Mouse (Mus musculus) kidney, postnatal 0 days (tissue): ENCODE data around the gene Hrct1. TPM values are rescaled to one million over a fixed set of nuclear protein-coding genes. Genes with fewer than 3 reads are reported as not detected.

Experiments
- ATAC-seq: fragments of 200-750 bp; cut with Nextera tagmentation; replicated peaks from 2 replicates; pipeline ENCODE4 v1.8.0; 2017; ENCODE audit warnings: low read depth, moderate number of reproducible peaks, moderate TSS enrichment, moderate library complexity; ENCODE audit not compliant: low FRiP score
- DNase-seq: peaks from one replicate; pipeline ENCODE4 v3.0.0-alpha.2; 2016; ENCODE audit warnings: low spot score
- H3K27ac ChIP-seq: fragments of 300-500 bp; sonication (generic); 2 replicates; pipeline ENCODE4 v1.5.1; 2014; ENCODE audit warnings: mild to moderate bottlenecking
- H3K27me3 ChIP-seq: fragments of 300-500 bp; sonication (generic); 2 replicates; pipeline ENCODE4 v1.6.1; 2014; ENCODE audit warnings: low read length, mixed read lengths; ENCODE audit not compliant: insufficient read depth
- H3K36me3 ChIP-seq: fragments of 300-500 bp; sonication (generic); 2 replicates; pipeline ENCODE4 v1.6.1; 2014; ENCODE audit warnings: low read length, mixed read lengths; ENCODE audit not compliant: insufficient read depth
- H3K4me1 ChIP-seq: fragments of 300-500 bp; sonication (generic); replicated peaks from 2 replicates; pipeline ENCODE4 v1.6.1; 2014; ENCODE audit warnings: antibody characterized with exemption, low read length, mixed read lengths; ENCODE audit not compliant: insufficient read depth
- H3K4me2 ChIP-seq: fragments of 300-500 bp; sonication (generic); 2 replicates; pipeline ENCODE4 v1.6.1; 2014; ENCODE audit warnings: mild to moderate bottlenecking, low read length, moderate library complexity, mixed read lengths
- H3K4me3 ChIP-seq: fragments of 300-500 bp; sonication (generic); replicated peaks from 2 replicates; pipeline ENCODE4 v1.5.1; 2014; ENCODE audit warnings: low read depth, low read length
- H3K9ac ChIP-seq: fragments of 300-500 bp; sonication (generic); 2 replicates; pipeline ENCODE4 v1.6.1; 2014; ENCODE audit warnings: low read depth, low read length
- H3K9me3 ChIP-seq: fragments of 300-500 bp; sonication (generic); replicated peaks from 2 replicates; pipeline ENCODE4 v1.6.1; 2016; ENCODE audit warnings: low read length, inconsistent platforms, mixed read lengths
- CTCF ChIP-seq: IDR thresholded peaks from 2 replicates; pipeline ENCODE4 v1.5.1; 2016; ENCODE audit warnings: antibody characterized with exemption, low read depth, mild to moderate bottlenecking, moderate library complexity
- WGBS: fragments of 180-500 bp; shearing (Covaris S2); extraction: QIAGEN DNeasy Blood & Tissue Kit; methylation state at CpG from one replicate; pipeline ENCODE4 v1.1.7; 2014; 5-methylcytosine and 5-hydroxymethylcytosine counted together
- polyA plus RNA-seq: library from polyadenylated mRNA; unstranded; fragments of >200 nt; fragmentation: Nextera tagmentation; extraction: Ambion mirVana; gene quantifications from 2 replicates; pipeline ENCODE4 v1.2.1, GENCODE M21; 2015

Gene Hrct1
- polyA plus RNA-seq, 1 experiment from 2014 or later, result 3.2 TPM

- ATAC-seq (no peak), DNase-seq (no peak)
- Histone ChIP-seq H3K36me3 (no peaks in the 10 kb centered on the region), H3K9ac (no peak overlapping the region), H3K27me3 (no peaks in the 10 kb centered on the region), H3K4me3 (no peak overlapping the region), H3K27ac (no peak overlapping the region), H3K4me1 (no peaks in the 10 kb centered on the region), H3K9me3 (no peaks in the 10 kb centered on the region), H3K4me2 (no peak overlapping the region)
- TF ChIP-seq CTCF, result no peak
- 87% methylated on average over 1 of the region's 1 CpGs for WGBS
These were observed 32.3 kb upstream of the Hrct1 start for GRCm38 (mm10) chr4:43694439-43695248.

DNA sequence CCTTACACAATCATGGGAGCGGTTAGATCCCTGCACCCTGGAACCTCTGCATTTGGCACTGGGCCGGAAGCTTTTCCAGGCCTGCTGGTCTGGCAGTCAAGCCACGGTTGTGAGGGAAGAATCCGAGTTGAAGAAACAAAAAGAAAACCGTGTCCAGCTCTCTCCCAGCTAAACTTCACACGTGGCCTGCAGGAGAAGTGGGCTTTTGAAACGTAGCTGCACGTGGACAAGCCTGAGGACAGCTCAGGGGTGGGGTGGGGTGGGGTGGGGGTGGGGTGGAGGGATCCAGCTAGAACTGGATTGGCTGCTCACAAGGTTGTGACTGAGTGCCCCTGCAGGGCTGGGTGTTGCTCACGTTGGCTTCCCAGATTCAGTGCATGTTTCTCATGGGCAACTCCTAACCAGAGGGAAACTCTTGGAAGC is 31.7 kb upstream of the Hrct1 start:
- WGBS, result 20% methylated on average over 9 of the region's 9 CpGs
- Histone ChIP-seq H3K4me3 (no peak overlapping the region), H3K9ac (no peak overlapping the region), H3K36me3 (no peaks in the 10 kb centered on the region), H3K4me2 (no peak overlapping the region), H3K27me3 (no peaks in the 10 kb centered on the region), H3K27ac (no peak overlapping the region), H3K9me3 (no peaks in the 10 kb centered on the region), H3K4me1 (no peaks in the 10 kb centered on the region)
- TF ChIP-seq CTCF, result no peak
- ATAC-seq (peak; percentile 52; the same call in 1 of the 2 replicates), DNase-seq (peak; percentile 13)

- no peaks in the 10 kb centered on the region for H3K27me3 ChIP-seq
- no peaks in the 10 kb centered on the region for H3K36me3 ChIP-seq
- H3K9me3 ChIP-seq, result no peaks in the 10 kb centered on the region
- no peak overlapping the region for H3K4me3 ChIP-seq
- H3K27ac ChIP-seq, result no peak overlapping the region
- TF ChIP-seq CTCF, result no peak
- H3K9ac ChIP-seq, result no peak overlapping the region
- ATAC-seq (no peak), DNase-seq (no peak)
- WGBS, result 87% methylated on average over 13 of the region's 13 CpGs
- H3K4me1 ChIP-seq, result no peaks in the 10 kb centered on the region
- no peak overlapping the region for H3K4me2 ChIP-seq
These were observed 30.4 kb upstream of the Hrct1 start for GRCm38 (mm10) chr4:43696561-43696960.

DNA sequence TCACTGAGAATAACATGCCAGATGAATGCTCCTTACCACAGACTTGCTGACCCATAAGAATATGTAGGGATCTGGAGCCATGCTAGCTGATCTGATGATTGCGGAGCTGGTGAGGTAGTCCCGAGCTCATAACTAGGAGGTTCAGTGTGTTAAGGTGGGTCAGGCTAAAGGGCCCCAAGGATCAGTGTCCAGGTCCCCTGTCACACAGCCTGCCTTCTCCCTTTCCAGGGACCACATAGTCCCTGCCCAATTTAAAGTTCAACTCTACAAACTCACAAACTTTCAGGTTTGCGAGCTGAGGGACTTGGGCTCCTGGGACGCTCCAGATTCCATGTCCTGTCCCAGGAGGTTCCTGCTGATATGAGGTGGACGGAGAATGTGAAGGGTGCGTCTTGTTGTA is 26.3 kb upstream of the Hrct1 start, which contains the start of gene Olfr70:
TSS of gene Olfr70 (minus strand) at position 101 of the 400 bp plus-strand sequence.
- H3K36me3 ChIP-seq, result no peaks in the 10 kb centered on the region
- ATAC-seq, result no peak
- H3K9me3 ChIP-seq, result no peaks in the 10 kb centered on the region
- H3K4me2 ChIP-seq, result no peak within 1 kb of the TSS
- no peak for DNase-seq
- 91% methylated on average over 6 of the region's 6 CpGs for WGBS
- no peaks in the 10 kb centered on the region for H3K27me3 ChIP-seq
- H3K4me3 ChIP-seq, result no peak within 1 kb of the TSS
- TF ChIP-seq CTCF, result no peak
- H3K27ac ChIP-seq, result no peak within 1 kb of the TSS
- H3K9ac ChIP-seq, result no peak within 1 kb of the TSS
- no peaks in the 10 kb centered on the region for H3K4me1 ChIP-seq

GRCm38 (mm10) chr4:43703439-43703838 is 23.5 kb upstream of the Hrct1 start:
- H3K4me2 ChIP-seq, result no peak overlapping the region
- DNase-seq (no peak), ATAC-seq (no peak)
- no peaks in the 10 kb centered on the region for H3K4me1 ChIP-seq
- H3K27ac ChIP-seq, result no peak overlapping the region
- TF ChIP-seq CTCF, result peak; percentile 49; the same call in 1 of the 2 replicates
- no peak overlapping the region for H3K4me3 ChIP-seq
- H3K36me3 ChIP-seq, result no peaks in the 10 kb centered on the region
- no peak overlapping the region for H3K9ac ChIP-seq
- H3K9me3 ChIP-seq, result no peaks in the 10 kb centered on the region
- 74% methylated on average over 6 of the region's 6 CpGs for WGBS
- H3K27me3 ChIP-seq, result no peaks in the 10 kb centered on the region

DNA sequence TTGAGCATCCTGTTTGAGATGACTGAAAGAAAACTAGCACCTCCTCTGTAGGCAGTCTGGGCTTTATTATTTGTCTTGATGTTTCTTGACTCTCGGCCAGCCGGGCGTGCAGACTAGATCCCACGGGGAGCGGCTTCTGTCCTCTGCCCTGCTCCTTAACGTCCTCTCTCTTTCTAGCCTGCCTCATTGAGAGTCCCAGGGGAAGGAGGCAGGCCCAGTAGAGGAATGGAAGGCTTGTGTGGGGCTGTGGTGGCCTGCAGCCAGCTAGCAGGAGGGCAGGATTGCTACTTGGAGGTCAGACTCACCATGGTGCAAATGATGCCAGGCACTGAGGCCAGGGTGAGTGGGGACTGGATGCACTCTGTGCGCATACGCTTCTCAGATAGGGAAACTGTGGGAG is 23.1 kb upstream of the Hrct1 start:
- 51% methylated on average over 8 of the region's 8 CpGs for WGBS
- DNase-seq (peak; percentile 66), ATAC-seq (no peak)
- no peak overlapping the region for H3K27ac ChIP-seq
- H3K4me1 ChIP-seq, result no peaks in the 10 kb centered on the region
- H3K4me2 ChIP-seq, result no peak overlapping the region
- H3K27me3 ChIP-seq, result no peaks in the 10 kb centered on the region
- no peak overlapping the region for H3K9ac ChIP-seq
- no peak overlapping the region for H3K4me3 ChIP-seq
- H3K9me3 ChIP-seq, result no peaks in the 10 kb centered on the region
- H3K36me3 ChIP-seq, result no peaks in the 10 kb centered on the region
- TF ChIP-seq CTCF, result no peak
